Mouse (Mus musculus): Measurements from ENCODE around the gene Tbx10. TPM values are rescaled to one million over a fixed set of nuclear protein-coding genes. Genes with fewer than 3 reads are reported as not detected.
"Not testable (repeated sequence)": the region's sequence is repeated elsewhere in the genome, so short reads cannot be mapped to it uniquely, and the experiment has no call there.

Tbx10 gene
- polyA plus RNA-seq (2012; rRNA removed), result not detected in 2 replicates

DNA sequence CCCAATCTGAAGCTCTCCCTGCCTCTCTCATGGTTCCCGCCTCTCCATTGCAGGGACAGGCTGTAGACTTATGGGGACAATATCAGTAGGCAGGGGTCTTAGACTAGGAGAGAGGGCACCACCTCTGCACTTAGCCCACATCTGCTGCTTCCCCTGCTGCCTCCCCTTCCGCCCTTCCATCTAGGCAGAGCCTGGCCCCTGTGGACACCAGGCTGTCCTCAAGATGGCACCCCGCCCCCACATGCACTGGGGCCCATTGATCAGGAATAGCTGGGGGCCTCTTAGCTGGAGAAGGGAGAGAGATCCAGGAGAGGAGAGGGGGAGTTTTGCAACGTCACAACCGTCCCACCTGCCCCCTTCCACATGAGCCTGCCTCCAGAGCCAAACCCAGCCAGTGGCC, at the start of gene Tbx10:
Gene Tbx10, plus strand, starts transcription at position 337 of the 400 bp plus-strand sequence.
- 73% methylated on average over 5 of the region's 5 CpGs for WGBS
- no peak for DNase-seq (ENCODE audit: low read depth, low spot score)

DNA sequence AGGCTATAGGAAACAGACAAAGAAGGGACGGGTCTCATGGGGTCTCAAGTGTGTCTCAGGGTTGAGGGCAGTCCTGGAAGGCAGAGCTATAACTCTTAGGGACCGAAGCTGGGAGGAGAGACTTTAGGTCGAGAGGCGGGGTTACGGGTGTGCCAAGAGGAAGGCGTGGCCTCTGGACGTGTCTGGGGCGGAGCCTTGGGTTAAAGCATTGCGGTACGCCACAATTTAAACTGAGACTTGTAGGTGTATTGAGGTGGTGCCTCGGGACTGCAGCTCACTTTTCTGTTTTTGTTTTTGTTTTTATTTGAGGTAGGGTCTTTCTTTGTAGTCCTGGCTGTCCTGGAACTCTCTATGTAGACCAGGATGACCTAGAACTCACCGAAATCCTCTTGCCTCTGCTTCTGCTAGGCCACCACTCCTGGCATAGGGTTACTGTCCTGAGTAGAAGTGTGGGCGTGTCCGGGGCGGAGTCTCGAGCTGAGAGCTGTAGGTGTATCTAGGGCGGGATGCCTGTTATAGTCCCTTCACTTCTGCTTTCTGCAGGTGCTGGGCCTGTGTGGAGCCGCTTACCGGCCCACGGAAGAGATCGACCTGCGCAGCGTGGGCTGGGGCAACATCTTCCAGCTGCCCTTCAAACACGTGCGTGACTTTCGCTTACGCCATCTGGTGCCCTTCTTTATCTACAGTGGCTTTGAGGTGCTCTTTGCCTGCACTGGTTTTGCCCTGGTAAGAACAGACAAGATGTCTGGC, 49.4 kb upstream of the Tbx10 start:
- WGBS, result 17% methylated on average over 27 of the region's 27 CpGs

DNA sequence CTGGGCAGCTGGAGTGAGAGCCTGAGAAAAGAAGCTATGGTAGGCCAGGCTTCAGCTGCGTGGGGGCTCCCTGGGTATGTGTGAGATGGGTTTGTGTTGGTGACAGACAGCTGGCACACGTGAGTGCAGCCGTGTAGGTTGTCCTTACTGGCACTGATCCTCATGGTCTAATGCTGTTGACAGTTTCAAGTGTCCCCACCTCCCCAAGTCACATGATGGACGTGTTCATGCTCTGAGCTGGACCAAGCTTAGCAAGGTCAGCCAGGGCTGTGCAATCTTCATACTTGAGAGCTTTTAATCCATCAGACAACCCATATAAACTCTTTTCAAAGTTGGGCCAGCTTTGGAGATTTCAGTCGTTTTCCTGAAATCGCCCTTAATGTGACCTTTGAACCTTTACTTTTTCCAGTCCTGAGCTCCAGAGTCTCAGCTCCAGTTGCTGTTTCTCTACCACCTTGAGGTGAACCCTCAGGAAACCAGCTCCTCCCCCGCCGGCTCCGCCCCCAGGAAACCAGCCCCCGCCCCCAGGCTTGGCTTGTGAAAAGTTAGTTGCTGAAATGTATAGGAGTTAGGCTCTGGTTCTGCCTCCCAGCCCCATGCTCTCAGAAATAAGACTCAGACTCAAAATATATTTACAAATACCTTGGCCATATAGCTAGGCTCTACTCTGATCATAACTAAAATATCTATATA, 46.5 kb upstream of the Tbx10 start:
- DNase-seq (ENCODE audit: low read depth, low spot score), result no peak
- 34% methylated on average over 10 of the region's 10 CpGs for WGBS

More for the DNA sequence above, 49.4 kb upstream of the Tbx10 start:
- peak; percentile 78 for DNase-seq (ENCODE audit: low read depth, low spot score)

DNA sequence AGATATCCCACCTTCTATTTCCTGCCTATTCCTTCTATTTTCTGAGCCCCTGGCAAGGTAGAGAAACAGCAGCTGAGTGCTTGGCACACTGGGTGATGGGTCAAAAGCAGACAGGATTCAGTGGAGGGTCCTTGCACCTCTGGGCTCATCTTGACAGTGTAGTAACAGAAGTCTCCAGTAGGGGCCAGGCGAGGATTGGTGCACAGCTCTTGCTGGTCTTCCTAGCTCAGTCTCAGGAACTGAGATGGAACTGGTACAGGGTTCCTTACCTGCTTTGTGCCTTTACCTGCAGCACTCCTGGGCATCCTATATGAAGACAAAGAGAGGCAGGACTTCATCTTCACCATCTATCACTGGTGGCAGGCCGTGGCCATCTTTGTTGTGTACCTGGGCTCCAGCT, 45.8 kb upstream of the Tbx10 start:
- DNase-seq (ENCODE audit: low read depth, low spot score), result no peak
- 24% methylated on average over 2 of the region's 2 CpGs for WGBS

DNA sequence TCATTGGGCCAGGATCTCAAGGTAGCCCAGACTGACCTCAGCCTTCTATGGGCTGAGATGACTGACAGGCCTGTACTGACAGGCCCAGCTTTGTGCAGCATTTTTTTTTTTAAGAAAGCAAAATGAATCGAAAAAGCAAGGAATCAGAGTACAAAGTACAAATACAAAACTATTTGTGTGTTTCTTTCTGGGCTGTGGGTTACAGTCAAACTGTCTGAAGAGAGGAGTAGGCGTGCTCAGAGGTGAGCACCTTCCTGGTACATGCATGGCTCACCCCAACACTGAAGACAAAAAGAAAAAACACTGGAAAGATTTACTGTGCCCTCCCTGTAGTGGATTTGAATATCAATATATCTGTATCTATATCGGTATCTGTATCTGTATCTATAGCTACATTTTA, 44.7 kb upstream of the Tbx10 start:
- WGBS, result 77% methylated on average over 3 of the region's 3 CpGs
- DNase-seq (ENCODE audit: low read depth, low spot score), result no peak

DNA sequence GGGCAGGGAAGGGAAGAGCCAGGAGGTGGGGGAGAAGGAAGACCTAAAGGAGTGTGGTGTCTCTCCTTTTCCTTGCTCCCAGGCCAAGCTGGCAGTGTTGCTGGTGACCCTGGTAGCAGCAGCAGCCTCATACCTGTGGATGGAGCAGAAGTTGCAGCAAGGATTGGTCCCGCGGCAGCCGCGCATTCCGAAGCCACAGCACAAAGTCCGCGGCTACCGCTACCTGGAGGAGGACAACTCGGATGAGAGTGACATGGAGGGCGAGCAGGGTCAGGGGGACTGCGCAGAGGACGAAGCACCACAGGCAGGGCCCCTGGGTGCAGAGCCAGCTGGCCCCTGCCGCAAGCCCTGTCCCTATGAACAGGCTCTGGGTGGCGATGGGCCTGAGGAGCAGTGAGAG, 44.0 kb upstream of the Tbx10 start:
- no peak for DNase-seq (ENCODE audit: low read depth, low spot score)
- WGBS, result 90% methylated on average over 14 of the region's 14 CpGs

DNA sequence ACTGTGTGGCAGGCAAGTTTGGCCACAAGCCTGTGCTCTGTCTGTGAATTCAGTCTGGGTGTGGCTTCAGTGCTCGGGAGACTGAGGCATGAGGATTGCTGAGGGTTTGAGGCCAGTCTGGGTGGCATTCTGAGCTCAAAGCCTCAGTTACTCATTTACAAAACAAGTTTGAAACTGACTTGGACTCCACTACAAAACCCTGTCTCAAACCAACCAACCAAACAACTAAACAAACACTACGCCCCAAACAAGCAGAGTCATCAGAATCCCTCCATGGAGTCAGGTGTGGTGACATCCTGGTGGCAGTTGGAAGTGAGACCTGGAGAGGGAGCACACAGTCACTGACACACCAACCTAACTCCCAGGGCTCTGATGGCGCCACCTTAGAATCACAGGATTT, 42.2 kb upstream of the Tbx10 start:
- WGBS, result 80% methylated on average over 3 of the region's 3 CpGs
- no peak for DNase-seq (ENCODE audit: low read depth, low spot score)

DNA sequence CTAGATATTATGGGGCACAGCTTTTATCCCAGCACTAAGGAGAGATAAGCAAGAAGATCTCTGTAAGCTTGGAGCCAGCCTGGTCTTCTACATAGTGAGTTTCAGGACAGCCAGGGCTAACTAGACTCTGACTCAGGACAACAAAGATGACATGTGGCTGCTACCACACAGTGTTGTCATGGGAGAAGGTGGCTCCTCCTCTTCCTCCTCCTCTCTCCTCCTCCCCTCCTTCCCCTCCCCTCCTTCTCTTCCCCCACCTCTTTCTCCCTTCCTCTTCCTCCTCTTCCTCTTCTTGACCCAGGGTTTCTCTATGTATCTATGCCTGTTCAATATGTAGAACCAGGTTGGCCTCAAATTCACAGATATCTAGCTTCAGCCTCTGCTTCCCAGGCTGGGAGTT, 41.1 kb upstream of the Tbx10 start:
- DNase-seq (ENCODE audit: low read depth, low spot score), result no peak

DNA sequence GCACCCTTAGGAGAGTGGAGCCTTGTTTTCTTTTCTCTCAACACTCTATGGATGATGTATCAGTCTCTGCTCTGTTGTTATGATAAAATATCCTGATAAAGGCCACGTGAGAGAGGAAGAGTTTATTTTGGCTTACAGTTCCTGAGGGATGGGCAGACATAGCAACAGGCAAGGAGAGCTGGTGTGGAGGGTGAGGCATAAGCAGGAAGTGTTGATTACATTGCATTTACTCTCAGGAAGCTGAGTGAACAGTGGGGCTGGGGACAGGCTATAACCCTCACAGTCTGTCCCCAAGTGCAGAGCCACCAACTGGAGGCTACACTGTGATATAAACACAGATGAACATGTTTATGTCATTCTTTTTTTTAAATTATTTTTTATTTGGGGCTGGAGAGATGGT, 40.5 kb upstream of the Tbx10 start:
- 12% methylated on average over 1 of the region's 1 CpGs for WGBS
- no peak for DNase-seq (ENCODE audit: low read depth, low spot score)

DNA sequence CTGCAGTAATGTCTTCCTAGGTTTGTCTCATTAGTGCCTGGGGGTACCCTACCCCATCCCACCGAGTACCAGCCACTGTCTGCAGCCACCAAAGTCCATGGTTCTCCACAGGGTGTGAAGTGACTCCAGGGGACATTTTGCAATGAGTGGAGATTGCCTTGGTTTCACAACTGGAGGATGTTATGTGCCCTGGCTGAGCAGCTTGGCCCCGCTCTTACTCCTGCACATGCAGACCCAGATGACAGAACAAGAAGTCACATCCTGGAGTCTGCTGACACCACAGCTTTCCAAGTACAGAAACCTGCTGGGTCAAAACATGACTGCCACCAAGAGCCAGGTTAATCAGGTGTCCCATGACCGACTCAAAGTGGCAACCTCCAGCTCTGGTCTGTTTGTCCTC, 37.5 kb upstream of the Tbx10 start:
- WGBS, result 66% methylated on average over 3 of the region's 3 CpGs
- no peak for DNase-seq (ENCODE audit: low read depth, low spot score)

DNA sequence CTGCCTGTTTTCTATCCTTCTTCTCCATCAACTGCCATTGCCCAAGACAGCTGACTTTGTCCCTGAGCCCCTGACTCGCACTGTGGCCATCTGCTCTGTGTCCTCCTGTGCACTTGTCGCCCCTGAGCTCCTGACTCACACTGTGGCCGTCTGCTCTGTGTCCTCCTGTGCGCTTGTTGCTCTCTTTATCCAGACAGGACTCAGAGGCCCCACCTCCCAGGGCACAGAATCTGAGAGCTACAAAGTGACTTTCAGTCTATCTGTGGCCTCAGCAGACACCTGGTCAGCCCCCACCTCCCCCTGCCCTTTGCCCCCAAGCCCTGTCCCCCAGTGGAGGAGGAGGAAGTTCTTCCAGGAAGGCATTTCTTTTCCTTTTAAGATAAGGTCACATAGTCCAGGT, 36.7 kb upstream of the Tbx10 start:
- DNase-seq (ENCODE audit: low read depth, low spot score), result no peak
- WGBS, result 54% methylated on average over 4 of the region's 4 CpGs

DNA sequence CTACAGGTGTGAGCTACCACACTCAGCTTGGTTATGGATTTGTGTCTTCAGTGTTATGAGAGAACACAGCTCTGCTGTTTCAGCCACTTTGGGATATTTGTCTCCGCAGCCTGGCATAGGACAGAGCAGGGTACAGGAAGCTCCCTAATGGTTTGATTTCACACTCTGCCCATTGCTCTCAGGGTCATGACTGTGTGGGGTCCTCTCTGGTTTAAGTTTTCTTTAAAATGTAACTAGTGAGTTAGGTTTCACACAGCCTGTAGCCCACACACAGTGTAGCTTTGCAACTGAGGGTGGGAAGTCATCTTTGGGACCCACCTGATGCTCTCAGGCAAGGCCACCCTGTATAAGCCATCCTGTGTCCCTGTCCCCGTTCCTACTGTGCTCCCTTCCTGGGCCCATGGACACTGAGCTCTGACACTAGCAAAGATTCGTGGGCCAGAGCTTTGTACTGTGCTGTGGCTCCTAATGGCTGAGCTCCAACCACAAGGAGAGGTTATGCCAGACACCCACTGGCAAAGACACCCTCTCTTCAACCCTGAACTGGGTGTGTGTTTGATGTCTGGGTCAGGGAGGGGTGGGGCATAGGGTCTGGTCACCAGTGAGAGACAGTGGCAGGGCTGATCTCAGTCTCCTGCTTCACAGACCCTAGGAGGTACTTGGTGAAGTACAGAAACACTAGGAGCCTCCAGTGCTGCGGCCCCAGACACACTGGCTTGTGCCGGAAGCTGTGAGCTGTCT, 35.1 kb upstream of the Tbx10 start:
- WGBS, result 77% methylated on average over 5 of the region's 5 CpGs
- not testable (repeated sequence) for DNase-seq (ENCODE audit: low read depth, low spot score)

DNA sequence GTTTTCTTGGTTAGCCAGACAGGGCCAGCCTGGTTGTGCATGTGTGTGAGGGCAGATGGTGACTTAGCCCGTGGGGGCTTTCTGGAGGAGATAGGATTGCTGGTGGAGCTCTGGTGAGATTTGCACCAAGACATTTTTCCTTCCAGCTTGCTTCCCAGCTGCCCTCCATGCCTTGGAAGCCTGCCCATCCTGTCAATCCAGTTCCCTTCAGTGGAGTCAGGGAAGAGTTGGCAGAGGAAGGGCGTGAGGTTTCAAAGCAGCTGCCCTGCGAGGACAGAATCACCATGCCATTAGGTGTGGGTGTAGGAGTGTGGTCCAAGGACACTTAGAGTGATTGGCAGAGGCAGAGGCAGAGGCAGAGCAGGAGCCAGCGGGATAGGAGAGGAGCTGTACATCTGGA, 34.1 kb upstream of the Tbx10 start, which contains the start of gene Aldh3b3:
Gene Aldh3b3, plus strand, starts transcription at position 176 of the 400 bp plus-strand sequence.
- DNase-seq (ENCODE audit: low read depth, low spot score), result no peak
- WGBS, result 34% methylated on average over 4 of the region's 4 CpGs

DNA sequence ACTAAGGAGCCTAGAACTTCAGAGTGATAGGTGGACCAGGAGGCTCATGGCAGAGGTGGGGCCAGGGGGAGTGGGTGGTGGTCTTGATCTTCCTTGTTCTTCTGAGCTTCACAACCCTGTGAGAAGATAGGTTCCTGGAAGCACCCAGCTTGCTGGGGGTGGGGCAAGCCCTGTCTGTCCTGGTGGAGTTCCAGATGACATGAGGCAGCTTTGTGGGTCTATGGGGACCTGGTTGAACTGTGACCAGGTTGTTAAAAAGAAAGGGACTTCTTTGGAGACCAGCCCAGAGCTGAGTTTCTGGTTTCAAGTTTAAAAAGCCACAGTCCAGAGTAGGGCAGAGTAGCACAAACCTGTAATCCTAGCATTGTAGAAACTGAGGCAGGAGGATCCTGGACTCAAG, 33.5 kb upstream of the Tbx10 start:
- DNase-seq (ENCODE audit: low read depth, low spot score), result no peak

DNA sequence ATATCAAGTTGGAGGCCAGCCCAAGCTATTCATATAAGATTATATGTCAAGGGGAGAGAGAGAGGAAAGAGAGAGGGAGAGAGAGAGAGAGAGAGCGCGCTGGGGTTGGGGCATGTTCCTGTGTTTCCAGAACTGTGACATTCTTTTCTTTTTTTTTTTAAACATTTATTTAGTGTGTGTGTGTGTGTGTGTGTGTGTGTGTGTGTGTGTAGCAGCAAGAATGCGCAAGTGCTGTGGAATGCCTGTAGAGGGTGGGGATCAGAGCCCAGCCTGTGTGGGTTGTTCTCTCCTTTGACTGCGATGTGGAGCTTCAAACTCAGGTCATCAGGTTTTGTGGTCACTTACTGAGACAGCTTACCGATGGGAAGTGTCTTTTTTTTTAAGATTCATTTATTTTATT, 32.3 kb upstream of the Tbx10 start:
- WGBS, result 79% methylated on average over 5 of the region's 5 CpGs
- DNase-seq (ENCODE audit: low read depth, low spot score), result no peak

DNA sequence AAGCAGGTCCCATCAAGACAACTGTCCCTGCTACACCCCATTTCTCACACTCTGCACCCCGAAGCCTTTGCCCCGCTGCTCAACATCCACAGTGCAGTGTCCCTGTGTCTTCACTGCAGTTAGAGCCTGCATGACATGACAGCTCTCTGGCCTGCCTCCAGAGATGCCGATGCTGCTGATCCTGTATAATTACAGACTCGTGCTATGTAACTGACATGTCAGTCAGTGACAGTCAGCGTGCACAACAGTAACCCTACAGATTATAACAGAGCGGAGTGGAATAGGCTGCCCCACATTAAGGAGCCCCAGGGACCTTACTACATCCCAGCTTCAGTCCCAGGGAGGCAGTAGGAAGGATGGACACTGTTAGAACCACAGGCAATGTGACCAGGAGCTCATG, 30.7 kb upstream of the Tbx10 start:
- DNase-seq (ENCODE audit: low read depth, low spot score), result not testable (repeated sequence)
- WGBS, result 92% methylated on average over 6 of the region's 6 CpGs

DNA sequence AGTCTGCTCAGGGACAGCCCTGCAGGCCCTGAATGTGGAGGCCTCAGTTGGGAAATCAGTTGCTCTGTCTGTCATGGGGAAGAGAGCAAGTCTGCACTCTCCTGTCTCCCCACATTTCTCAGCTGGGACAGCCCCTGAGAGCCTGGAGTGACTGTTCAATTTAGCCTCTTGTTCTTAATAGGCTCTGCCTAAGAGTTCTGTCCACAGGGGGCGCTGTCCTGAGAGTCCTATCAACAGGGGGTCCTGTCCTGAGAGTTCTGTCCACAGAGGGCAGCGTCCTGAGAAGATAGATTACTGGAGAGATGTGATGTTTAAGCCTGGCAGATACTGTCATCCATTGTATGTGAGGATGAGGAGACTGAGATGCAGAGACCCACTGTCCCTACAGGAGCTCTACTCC, 30.1 kb upstream of the Tbx10 start:
- DNase-seq (ENCODE audit: low read depth, low spot score), result no peak
- 22% methylated on average over 2 of the region's 2 CpGs for WGBS

DNA sequence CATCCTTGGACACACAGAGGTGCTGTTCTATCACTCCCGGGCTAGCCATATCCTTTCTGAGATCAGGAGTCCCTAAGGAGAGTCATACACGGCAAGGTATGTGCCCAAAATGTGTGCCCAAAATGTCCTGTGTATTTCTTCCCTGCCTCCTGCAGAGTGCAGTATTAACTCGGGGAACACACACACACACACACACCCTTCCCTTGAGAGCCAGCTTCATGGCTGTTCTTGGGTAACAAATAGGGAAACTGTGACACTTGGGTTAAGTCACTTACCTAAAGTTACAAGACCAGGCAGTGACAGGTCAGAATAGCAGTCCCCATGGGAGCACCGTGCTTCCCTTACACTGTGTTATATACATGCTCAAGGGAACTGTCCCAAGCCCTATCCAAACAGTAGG, 28.5 kb upstream of the Tbx10 start:
- 58% methylated on average over 4 of the region's 4 CpGs for WGBS
- DNase-seq (ENCODE audit: low read depth, low spot score), result no peak

DNA sequence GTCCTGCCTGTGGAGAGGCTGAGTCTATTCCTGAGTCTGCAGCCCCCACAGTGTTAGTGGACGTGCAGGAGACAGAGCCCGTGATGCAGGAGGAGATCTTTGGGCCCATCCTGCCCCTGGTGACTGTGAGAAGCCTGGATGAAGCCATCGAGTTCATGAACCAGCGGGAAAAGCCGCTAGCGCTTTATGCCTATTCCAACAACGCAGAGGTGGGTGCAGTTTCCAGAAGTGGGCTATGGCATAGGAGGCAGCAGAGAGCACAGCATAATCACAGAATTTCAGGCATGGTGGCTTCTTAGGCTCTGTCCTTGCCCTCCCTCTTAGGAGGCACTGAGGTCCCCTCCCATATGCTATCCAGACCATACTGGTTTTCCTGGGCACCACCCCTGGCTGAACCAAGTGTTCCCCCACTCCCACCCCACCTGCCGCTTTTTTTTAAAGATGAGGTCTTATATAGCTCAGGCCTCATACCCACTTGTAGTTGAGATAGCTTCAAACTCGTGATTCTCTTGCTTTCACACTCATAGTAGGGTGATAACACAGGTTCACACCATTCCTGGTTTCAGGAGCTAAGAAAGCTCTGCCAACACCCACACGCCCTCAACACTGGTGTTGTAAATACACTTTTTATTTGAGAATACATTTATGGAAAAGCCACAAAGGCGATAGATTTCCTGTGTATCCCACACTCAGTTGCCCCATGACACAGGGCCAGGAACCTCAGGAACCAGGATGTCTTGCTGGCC, 26.0 kb upstream of the Tbx10 start:
- no peak for DNase-seq (ENCODE audit: low read depth, low spot score)
- WGBS, result 63% methylated on average over 11 of the region's 11 CpGs

DNA sequence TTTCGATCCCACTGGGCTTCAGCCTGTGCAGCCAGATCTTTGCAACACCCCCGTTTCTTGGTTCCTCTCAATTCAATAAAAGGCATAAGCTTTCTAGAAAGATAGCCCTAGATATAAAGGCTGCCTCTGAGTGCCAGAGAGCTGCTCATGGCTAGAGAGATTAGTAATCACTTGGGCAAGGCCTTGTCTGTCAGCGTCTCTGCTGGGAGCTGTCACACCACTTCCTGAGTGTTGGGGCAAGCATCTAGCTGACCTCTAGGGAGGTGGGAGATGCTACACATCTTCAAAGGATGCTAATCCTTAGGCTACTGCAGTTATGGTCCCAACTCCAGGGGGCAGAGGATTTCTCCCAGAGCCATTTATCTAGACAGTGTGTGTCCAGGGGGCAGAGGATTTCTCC, 25.3 kb upstream of the Tbx10 start:
- no peak for DNase-seq (ENCODE audit: low read depth, low spot score)
- 78% methylated on average over 3 of the region's 3 CpGs for WGBS

Measured in large intestine, adult 2 months (tissue).